Mouse (Mus musculus) bone marrow macrophage, adult 2 months (primary cell): ENCODE measurements around the gene Pcolce2. TPM values are rescaled to one million over a fixed set of nuclear protein-coding genes. Genes with fewer than 3 reads are reported as not detected.

Source experiments
- H3K27ac ChIP-seq: 2 replicates; pipeline ENCODE4 v1.5.1; 2012; ENCODE audit warnings: low read depth, low read length; ENCODE audit not compliant: insufficient read depth
- H3K4me1 ChIP-seq: 2 replicates; pipeline ENCODE4 v1.6.1; 2012; ENCODE audit warnings: low read length; ENCODE audit not compliant: control insufficient read depth, insufficient read depth
- H3K4me3 ChIP-seq: 2 replicates; pipeline ENCODE4 v1.5.1; 2012; ENCODE audit warnings: mild to moderate bottlenecking, low read length, moderate library complexity; ENCODE audit not compliant: insufficient read depth
- CTCF ChIP-seq: IDR thresholded peaks from 2 replicates; pipeline ENCODE4 v1.5.1; 2012; ENCODE audit warnings: low read depth, mild to moderate bottlenecking, low read length, moderate library complexity
- POLR2A ChIP-seq: IDR thresholded peaks from 2 replicates; pipeline ENCODE4 v1.6.1; 2012; ENCODE audit warnings: mild to moderate bottlenecking, low read depth, low read length, borderline replicate concordance
- polyA plus RNA-seq: library from polyadenylated mRNA; stranded (reverse); fragments of >200 nt; gene quantifications from 2 replicates; pipeline ENCODE4 v1.2.4, GENCODE M21; 2012; ENCODE audit not compliant: missing spikeins, insufficient read depth, insufficient read length

The Pcolce2 gene
- polyA plus RNA-seq, 1 experiment: not detected

DNA sequence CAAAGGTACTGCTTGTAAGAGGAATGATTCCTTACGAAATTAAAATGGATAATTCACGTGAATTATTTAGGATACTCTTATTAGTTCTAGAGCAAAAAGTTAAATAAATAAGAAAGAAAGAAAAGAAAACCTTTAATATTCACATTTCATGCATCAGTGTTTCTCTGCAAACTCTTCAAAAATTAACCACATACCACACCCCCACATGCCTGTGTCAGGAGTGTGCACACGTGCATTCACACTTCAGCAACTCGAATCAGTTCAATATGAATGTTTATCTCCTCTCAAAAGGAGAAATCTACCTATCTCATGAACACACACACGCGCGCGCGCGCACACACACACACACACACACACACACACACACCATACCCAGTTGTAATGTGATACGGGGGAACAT, 43.3 kb downstream of the Pcolce2 start:
- TF ChIP-seq CTCF (no peak), POLR2A (no peak)
- no peak overlapping the region for H3K4me3 ChIP-seq
- 0 out of 2 replicates have a peak, but pooled peaks cover 2% of the 10 kb centered on the region for H3K4me1 ChIP-seq
- H3K27ac ChIP-seq: no peak overlapping the region

DNA sequence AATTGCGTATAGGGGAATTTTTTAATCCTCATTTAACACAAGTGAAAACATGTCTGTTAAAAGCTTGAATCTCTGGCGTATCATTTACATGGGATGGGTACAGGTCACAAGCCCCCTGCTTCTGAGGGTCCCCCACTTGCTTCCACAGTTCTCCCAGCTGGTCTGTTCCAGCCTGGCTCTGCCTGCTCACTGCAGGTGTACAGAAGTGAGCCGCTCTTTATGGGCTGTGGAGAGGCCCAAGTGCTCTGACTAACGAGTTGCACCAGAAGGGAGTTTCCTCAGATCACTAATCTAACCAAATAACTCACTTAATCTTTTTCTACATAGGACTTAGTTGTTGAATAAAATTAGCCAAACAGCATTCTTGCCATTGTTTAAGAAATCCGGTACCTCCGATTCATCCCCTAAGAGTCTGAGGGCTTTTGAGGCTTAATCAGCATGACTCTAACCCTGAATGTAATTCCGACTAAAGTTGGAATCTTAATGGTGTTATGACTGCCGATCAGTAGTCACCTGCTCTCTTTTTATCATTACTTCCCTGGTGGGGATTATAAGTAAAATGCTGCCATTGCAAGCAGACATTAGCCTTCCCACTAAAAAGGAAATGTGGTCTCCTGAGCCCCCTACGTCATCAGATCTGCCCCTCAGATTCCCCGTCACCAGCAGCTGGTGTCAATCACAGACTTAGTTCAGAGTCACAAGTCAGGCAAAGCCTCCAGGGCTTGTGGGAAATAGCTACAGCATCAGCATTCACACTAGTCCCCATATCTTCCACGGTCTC, 48.4 kb downstream of the Pcolce2 start:
- H3K4me3 ChIP-seq: no peak overlapping the region
- no peak overlapping the region for H3K27ac ChIP-seq
- 0 out of 2 replicates have a peak, but pooled peaks cover 2% of the 10 kb centered on the region for H3K4me1 ChIP-seq
- TF ChIP-seq POLR2A: no peak
- no peak for TF ChIP-seq CTCF

DNA sequence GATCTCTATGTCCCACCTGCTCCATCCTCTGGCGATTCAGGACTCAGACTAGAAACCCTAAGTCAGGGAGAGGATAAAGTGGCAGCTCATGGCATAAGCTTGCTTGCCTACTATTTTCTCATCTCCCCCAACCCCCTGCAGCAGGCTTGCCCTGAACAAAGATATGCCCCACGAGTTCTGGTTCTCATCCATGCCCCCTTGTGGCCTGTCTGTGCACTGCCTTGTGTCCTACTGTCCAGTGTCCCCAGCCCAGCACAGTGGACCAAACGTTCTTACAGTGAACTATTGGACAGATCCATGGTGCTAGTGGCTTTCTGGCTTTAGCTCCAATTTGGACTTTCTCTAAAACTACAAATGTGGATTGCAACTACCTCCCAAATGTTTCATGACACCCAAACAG, 50.7 kb downstream of the Pcolce2 start:
- Histone ChIP-seq H3K27ac (no peak overlapping the region), H3K4me3 (no peak overlapping the region), H3K4me1 (no peaks in the 10 kb centered on the region)
- TF ChIP-seq CTCF (0 out of 2 replicates have a peak, but pooled peaks have one; percentile 31), POLR2A (no peak)

DNA sequence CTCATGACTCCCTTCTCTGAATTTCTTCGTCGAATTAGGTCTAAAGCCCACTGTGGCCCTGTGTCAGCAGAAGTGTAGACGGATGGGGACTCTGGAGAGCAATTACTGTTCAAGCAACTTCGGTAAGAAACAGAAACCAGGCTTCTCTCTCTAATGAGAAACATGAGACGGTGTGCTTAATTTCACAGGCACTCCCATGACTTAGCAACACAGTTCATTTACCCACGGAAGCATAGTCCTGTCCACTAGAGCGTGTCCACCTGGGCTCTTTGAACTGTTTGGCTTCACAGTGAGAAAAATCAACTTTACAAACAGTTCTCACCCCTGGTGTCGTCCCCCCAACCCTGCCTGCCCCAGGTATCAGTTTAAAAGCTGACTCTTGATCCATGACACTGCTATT, 55.4 kb downstream of the Pcolce2 start:
- TF ChIP-seq CTCF: no peak
- no peak for TF ChIP-seq POLR2A

DNA sequence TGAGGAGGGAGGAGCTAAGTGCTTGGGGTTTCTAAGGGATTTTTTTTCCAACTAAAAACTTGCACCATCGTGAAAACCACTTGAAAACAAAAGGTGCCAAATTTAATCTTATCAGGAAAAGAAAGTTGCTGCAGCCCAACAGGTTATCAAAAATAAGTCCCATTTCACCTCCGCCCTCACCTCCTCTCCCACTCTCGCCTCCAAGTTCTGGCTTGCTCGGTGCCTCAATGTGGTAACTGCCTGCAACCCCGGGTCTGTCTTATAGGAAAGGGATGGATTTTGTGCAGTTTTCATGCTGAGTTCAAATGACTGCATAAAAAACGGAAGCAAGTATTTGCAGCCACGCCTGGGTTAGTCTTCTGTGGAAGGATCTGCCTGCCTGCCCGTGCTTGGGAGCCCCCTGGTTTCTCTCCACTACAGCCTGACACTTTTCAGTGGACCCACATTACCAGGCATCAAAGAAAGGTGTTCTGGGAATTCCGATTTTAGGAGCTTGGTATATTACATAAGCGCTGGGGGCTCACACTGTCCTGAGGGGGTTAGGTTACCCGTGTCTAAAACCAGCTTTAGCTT, 56.2 kb downstream of the Pcolce2 start:
- H3K4me1 ChIP-seq: no peaks in the 10 kb centered on the region
- TF ChIP-seq POLR2A (no peak), CTCF (no peak)
- H3K27ac ChIP-seq: no peak overlapping the region
- no peak overlapping the region for H3K4me3 ChIP-seq

More for the DNA sequence above, 55.4 kb downstream of the Pcolce2 start:
- Histone ChIP-seq H3K27ac (no peak overlapping the region), H3K4me3 (no peak overlapping the region), H3K4me1 (no peaks in the 10 kb centered on the region)

DNA sequence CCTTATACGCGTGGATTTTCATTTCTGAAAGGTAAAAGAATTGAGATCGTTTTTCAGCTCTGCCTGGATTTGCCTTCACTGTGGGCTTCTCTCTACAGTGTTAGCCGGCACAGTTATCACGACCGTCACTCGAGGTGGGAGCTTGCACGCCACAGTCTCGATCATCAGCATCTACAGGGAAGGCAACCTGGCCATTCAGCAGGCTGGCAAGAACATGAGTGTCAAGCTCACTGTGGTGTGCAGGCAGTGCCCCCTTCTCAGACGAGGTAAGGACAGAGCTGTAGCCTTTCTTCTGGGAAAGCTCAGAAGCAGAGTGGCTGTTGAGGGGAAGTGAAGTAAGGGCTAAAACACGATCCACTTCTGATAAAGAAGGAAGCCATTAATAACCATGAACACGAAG, 57.1 kb downstream of the Pcolce2 start:
- Histone ChIP-seq H3K4me1 (no peaks in the 10 kb centered on the region), H3K4me3 (no peak overlapping the region), H3K27ac (no peak overlapping the region)
- TF ChIP-seq CTCF (no peak), POLR2A (no peak)

DNA sequence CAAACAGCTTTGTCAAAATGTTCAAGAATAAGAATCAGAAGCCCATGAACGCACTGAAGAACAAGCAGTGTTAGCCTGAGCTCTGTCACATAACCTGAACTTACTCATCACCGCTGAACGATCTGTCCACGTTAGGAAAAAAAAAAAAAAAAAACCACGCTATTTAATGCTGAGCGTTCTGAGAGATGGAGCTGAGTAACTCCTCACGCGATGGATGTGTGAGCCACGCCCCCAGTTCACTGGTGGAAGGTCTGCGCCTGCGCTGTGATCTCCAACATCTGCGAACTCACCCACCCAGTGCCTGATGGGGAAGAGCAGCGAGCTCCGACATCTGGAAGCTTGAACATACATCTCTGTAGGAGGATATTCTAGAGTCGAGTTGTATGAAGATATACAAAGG, 57.6 kb downstream of the Pcolce2 start:
- no peak for TF ChIP-seq CTCF
- no peak for TF ChIP-seq POLR2A
- Histone ChIP-seq H3K27ac (no peak overlapping the region), H3K4me3 (no peak overlapping the region), H3K4me1 (no peaks in the 10 kb centered on the region)

DNA sequence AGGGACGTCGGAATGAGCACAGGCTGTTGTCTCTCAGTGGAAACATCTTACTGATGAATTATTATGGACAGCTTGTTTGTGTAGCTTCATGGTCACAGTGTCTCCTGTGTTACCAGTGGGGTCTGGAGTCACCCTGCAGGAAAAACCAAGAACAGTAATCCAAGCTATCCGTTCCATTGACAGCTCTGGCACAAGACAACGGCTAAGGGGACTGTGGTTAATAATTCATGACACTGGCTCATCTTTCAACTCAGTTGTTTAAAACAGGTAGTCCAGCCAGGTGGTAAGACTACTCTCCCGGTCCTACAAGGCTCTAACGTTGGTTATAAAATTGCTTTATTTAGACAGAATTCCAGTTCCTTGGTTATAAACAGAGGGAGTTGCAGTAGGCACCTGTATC, 59.2 kb downstream of the Pcolce2 start:
- no peaks in the 10 kb centered on the region for H3K4me1 ChIP-seq
- TF ChIP-seq POLR2A (no peak), CTCF (no peak)
- H3K4me3 ChIP-seq: no peak overlapping the region
- H3K27ac ChIP-seq: no peak overlapping the region

DNA sequence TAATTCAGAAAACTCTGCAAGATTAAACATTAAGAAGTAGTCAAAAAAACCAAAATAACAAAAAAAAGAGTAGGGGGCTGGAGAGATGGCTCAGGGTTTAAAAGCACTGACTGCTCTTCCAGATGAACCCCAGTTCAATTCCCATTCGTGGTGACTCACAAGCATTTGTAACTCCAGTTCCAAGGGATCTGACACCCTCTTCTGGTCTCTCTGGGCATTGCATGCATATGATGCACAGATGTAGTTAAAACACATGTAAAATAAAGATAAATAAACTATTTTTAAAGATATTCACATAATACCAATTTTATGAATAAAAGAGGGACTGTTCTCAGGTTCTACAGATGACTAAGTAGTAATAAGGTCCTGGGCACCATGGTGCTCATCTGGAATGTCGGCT, 60.4 kb downstream of the Pcolce2 start:
- no peaks in the 10 kb centered on the region for H3K4me1 ChIP-seq
- no peak overlapping the region for H3K4me3 ChIP-seq
- H3K27ac ChIP-seq: no peak overlapping the region
- TF ChIP-seq POLR2A: no peak
- TF ChIP-seq CTCF: no peak

DNA sequence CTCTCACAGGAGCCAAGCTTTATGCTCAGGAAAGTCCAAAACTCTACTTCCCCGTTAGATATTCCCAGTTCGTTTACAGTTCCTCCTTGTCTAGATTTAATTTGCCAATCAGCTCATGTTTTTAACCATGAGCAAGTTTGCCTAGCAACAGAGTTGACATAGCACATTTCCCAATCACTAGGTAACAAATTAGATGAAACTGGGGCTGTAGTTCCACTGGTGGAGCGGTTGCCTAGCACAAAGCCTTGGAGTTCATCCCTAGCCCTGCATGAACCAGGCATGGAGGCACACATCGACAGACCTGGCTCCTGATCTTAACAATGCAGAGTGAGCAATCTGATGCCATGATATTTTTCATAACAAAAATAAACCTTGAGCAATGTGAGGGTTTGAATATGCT, 61.9 kb downstream of the Pcolce2 start:
- no peak overlapping the region for H3K27ac ChIP-seq
- TF ChIP-seq CTCF (no peak), POLR2A (no peak)
- no peaks in the 10 kb centered on the region for H3K4me1 ChIP-seq
- H3K4me3 ChIP-seq: no peak overlapping the region
